Mouse (Mus musculus): Measurements from ENCODE around the gene Cask.

GRCm38 (mm10) chrX:13599373-13599772 lies 251.8 kb downstream of the Cask start:
- TF ChIP-seq CTCF (IDR thresholded peaks at IDR 0.05; ENCODE audit: low read depth) (no peak), EP300 (IDR thresholded peaks at IDR 0.05; ENCODE audit: low read depth) (no peak)
